Mouse (Mus musculus) cerebellum, adult 11 months (tissue): ENCODE results near the gene Sprr2a3.
"Not testable (repeated sequence)": the region's sequence is repeated elsewhere in the genome, so short reads cannot be mapped to it uniquely, and the experiment has no call there.

ENCODE experiments used
- DNase-seq: peaks from one replicate; pipeline ENCODE4 v3.0.0; 2022

The Sprr2a3 gene

DNA sequence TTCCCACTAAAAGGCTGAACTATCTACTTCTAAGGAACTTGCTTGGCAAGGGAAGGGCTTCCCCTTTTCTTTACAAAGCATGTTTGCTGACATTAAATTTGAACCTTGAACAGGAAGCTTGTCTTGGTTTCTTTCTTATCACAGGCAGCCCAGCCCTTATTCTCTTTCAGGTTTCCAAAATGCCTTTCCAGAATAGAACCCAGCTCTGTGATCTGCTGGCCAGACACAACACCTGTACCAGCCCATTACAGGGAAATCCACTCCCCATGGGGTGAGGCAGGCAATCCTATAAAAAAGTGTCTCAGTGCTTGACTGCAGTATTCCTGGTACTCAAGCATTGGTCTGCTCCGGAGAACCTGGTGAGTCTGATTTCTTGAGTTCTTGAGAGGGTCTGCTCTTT, at the start of gene Sprr2a3:
TSS of gene Sprr2a3 (plus strand) at position 317 of the 400 bp plus-strand sequence.
- not testable (repeated sequence) for DNase-seq

DNA sequence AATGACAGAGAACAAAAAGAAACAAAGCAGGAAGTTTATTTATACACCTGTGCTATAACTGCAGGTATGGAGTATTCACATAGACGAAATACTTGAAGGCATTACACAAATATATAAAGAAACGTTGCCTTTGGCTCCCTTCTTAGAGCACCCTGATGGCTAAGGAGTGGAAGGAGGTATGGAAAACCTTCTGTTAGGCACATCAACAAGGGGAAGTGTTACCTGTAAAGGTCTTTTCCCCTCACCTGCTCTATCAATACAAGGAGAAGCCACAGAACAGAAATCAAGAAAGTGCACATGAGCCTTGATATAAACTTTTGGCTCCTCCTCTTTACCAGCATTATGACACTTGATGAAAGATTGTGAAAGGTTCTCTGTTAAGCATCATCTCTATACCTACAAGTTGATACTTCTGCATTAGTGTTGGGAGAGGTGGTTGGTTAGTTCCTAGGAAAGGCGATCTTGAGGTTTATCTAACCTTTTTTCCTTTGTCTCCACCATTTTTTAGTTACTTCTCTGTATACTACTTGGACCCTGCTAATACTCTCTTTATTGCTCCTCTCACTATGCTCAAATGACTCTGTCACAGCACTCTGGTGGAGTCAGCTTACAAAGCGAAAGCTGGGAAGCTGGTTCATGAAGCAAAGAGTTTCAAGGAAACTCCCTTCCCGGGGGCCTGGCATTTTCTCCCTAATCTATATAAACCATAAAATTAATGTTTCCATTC, 48.6 kb upstream of the Sprr2a3 start:
- not testable (repeated sequence) for DNase-seq

DNA sequence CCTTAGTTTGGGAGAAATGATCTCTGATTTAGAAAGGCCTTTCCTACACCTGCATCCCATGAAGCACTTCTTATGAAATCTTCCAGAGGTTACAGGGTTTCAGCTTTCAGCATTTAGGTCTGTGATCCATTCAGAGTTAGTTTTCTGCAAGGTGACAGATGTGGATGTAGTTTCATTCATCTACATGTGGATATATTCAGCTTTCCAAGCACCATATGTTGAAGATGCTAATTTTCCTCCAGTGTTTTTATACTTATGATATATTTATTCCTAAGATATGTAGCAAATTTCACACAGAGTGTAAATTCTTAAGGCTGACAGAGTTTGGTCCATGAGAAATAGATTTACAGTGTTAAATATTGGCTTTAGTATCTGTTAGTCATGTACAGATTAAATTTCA, 46.5 kb upstream of the Sprr2a3 start:
- DNase-seq, result not testable (repeated sequence)

DNA sequence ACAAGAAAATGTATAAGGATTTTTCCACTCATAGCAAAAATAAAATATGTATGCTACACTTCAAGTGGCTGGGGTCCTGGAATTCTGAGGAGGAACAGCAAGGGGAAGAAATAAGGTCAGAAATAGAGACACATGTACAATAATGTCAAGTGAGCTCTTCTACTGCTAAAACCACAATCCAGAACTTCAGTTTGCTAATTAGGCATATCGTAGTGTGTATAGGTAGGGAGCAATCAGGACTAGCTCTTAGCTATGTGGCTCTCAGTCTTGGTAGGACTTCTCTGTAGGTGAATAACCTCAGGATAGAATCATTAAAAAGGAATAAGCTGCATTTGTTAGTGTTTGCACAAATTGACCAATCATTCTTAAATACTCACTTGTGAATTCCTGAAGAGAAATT, 46.0 kb upstream of the Sprr2a3 start:
- DNase-seq, result not testable (repeated sequence)

DNA sequence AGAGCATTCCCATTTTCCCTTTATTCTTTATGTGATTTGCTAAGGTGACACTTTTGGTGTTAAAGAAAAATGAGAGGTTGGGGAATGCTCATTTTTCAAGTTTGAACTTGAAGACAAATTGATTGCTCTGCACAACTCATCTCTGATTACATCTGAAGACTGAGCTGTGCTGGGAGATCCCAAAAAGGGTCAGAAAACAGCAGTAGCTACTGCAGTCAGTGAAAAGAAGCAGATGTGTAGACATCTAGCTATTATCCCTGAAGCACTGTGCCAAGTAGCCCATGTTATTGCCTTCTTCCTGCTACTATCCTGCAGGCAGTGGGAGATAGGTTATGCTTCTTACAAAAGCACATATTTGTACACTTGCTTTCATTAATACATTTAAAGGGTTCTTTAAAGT, 40.4 kb upstream of the Sprr2a3 start:
- DNase-seq, result not testable (repeated sequence)

DNA sequence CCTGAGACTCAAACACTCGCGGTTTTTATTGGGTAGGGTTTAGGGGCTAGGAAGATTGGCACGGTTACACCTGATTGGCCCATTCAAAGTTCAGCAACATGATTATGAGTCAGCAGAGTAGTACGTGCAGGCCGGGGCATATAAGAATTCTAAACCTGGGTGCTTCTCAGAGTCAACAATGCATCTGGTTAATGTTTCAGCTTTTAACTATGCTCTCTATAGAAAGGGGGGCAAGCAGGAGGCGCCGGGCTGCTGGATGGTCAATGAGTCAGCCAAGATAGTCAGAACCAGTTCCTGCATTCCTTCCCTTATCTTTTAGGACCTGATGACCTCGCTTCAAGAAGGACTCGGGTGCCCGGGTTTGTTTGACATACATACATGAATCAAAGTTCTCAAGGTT, 39.0 kb upstream of the Sprr2a3 start:
- DNase-seq, result not testable (repeated sequence)

DNA sequence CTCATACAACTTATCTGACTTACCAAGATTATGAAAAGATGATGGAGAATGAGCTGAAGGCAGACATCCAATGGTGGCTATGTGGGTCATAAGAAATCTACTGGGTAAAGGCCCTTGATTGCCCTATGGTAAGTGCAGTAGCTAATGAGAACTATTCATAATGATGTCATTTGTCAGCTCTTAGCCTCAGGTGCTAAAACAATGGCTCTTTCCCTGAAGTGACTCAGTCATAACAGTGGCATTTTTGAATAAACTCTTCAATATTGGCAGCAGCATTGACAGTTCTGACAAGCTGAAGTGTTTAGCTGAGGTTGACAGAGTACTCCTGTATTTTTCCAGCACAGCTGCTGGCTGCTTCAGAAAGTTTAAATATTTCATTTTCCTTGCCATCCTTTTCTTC, 36.7 kb upstream of the Sprr2a3 start:
- not testable (repeated sequence) for DNase-seq

DNA sequence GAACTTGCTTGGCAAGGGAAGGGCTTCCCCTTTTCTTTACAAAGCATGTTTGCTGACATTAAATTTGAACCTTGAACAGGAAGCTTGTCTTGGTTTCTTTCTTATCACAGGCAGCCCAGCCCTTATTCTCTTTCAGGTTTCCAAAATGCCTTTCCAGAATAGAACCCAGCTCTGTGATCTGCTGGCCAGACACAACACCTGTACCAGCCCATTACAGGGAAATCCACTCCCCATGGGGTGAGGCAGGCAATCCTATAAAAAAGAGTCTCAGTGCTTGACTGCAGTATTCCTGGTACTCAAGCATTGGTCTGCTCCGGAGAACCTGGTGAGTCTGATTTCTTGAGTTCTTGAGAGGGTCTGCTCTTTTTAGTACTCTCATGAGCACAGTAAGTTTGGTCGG, 34.8 kb upstream of the Sprr2a3 start:
- DNase-seq, result not testable (repeated sequence)

DNA sequence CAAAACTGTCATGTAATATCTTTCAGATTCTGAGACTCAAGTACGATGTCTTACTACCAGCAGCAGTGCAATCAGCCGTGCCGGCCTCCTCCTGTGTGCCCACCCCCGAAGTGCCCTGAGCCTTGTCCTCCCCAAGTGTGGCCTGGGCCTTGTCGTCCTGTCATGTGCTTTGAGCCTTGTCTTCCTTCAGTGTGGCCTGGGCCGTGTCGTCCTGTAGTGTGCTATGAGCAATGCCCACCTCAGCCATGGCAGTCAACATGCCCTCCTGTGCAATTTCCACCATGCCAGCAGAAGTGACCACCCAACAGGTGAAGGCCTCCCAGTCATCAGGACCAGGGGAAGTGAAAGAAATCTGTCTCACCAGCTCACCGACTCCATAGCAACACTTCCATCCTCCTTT, 31.4 kb upstream of the Sprr2a3 start:
- not testable (repeated sequence) for DNase-seq

DNA sequence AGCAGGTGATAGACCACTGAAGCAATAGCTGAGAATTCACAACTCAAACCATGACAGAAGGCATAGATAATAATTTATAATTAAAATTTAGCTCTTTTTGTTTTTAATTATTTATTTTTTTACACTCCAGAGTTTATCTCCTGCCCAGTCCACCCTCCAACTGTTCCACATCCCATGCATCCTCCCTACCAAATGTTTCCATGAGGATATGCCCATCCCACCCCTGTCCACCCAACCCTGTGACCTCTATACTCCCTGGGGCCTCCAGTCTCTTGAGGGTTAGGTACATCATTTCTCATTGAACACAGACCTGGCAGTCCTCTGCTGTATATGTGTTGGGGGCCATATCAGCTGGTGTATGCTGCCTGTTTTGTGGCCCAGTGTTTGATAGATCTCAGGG, 26.7 kb upstream of the Sprr2a3 start:
- DNase-seq, result not testable (repeated sequence)

DNA sequence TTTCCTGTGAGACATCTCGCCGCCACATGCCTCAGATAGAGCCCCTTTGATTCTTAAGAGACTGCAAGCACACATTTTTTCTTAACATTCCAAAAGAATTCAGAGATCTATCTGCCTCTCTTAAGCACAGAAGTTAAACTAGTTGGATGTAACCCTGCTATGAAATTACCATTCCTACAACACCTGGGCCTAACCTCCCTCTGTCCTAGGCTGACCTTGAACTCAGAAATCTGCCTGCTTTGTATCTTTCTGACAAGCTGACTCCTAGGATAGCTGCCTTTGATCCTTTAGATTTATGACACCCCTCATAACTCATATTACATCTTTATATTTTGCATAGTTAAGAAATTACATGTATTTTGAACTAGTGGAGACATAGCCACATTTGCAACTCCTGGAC, 21.8 kb upstream of the Sprr2a3 start:
- DNase-seq, result not testable (repeated sequence)

DNA sequence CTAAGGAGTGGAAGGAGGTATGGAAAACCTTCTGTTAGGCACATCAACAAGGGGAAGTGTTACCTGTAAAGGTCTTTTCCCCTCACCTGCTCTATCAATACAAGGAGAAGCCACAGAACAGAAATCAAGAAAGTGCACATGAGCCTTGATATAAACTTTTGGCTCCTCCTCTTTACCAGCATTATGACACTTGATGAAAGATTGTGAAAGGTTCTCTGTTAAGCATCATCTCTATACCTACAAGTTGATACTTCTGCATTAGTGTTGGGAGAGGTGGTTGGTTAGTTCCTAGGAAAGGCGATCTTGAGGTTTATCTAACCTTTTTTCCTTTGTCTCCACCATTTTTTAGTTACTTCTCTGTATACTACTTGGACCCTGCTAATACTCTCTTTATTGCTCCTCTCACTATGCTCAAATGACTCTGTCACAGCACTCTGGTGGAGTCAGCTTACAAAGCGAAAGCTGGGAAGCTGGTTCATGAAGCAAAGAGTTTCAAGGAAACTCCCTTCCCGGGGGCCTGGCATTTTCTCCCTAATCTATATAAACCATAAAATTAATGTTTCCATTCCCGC, 13.7 kb upstream of the Sprr2a3 start:
- not testable (repeated sequence) for DNase-seq

DNA sequence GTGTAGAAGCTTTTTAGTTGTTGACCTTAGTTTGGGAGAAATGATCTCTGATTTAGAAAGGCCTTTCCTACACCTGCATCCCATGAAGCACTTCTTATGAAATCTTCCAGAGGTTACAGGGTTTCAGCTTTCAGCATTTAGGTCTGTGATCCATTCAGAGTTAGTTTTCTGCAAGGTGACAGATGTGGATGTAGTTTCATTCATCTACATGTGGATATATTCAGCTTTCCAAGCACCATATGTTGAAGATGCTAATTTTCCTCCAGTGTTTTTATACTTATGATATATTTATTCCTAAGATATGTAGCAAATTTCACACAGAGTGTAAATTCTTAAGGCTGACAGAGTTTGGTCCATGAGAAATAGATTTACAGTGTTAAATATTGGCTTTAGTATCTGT, 11.7 kb upstream of the Sprr2a3 start:
- DNase-seq, result not testable (repeated sequence)

DNA sequence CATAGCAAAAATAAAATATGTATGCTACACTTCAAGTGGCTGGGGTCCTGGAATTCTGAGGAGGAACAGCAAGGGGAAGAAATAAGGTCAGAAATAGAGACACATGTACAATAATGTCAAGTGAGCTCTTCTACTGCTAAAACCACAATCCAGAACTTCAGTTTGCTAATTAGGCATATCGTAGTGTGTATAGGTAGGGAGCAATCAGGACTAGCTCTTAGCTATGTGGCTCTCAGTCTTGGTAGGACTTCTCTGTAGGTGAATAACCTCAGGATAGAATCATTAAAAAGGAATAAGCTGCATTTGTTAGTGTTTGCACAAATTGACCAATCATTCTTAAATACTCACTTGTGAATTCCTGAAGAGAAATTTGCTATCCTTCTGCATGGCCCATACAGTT, 11.2 kb upstream of the Sprr2a3 start:
- not testable (repeated sequence) for DNase-seq

DNA sequence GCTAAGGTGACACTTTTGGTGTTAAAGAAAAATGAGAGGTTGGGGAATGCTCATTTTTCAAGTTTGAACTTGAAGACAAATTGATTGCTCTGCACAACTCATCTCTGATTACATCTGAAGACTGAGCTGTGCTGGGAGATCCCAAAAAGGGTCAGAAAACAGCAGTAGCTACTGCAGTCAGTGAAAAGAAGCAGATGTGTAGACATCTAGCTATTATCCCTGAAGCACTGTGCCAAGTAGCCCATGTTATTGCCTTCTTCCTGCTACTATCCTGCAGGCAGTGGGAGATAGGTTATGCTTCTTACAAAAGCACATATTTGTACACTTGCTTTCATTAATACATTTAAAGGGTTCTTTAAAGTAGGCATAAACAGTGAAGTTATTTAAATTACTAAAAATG, 5.6 kb upstream of the Sprr2a3 start:
- not testable (repeated sequence) for DNase-seq

DNA sequence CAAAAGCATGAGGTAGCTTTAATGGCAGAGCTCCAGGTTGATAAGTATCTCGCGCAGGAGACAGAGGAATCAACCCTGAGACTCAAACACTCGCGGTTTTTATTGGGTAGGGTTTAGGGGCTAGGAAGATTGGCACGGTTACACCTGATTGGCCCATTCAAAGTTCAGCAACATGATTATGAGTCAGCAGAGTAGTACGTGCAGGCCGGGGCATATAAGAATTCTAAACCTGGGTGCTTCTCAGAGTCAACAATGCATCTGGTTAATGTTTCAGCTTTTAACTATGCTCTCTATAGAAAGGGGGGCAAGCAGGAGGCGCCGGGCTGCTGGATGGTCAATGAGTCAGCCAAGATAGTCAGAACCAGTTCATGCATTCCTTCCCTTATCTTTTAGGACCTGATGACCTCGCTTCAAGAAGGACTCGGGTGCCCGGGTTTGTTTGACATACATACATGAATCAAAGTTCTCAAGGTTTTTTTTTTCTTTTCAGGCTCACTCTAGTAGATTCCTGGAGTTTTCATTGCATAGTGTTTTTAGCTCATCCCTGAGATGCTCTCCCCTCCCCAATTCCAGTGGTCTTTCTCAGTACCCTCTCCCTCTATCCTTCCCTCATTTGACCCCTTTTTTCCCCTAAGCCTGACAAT, 4.1 kb upstream of the Sprr2a3 start:
- not testable (repeated sequence) for DNase-seq

DNA sequence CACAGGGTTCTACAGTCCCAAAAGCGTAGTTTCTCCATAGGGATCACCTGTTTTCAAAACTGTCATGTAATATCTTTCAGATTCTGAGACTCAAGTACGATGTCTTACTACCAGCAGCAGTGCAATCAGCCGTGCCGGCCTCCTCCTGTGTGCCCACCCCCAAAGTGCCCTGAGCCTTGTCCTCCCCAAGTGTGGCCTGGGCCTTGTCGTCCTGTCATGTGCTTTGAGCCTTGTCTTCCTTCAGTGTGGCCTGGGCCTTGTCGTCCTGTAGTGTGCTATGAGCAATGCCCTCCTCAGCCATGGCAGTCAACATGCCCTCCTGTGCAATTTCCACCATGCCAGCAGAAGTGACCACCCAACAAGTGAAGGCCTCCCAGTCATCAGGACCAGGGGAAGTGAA, 3.3 kb downstream of the Sprr2a3 start:
- not testable (repeated sequence) for DNase-seq

DNA sequence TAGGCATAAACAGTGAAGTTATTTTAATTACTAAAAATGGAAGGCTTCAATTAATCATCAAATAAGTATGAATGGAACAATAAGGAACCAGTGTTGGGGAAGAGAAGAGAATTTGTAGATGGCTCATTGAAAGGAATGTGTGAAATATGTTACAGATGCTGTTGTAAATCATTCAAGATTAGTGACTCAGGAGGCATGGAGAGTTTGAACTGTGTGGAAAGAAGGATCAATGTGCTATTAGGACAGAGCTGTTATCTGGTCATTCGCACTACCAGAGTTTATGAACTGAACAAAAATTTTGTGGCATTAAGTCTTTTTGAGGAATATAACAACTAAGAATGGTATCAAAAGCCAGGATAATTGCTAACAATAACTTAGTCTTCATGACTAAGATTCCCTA, 22.2 kb downstream of the Sprr2a3 start:
- no peak for DNase-seq

DNA sequence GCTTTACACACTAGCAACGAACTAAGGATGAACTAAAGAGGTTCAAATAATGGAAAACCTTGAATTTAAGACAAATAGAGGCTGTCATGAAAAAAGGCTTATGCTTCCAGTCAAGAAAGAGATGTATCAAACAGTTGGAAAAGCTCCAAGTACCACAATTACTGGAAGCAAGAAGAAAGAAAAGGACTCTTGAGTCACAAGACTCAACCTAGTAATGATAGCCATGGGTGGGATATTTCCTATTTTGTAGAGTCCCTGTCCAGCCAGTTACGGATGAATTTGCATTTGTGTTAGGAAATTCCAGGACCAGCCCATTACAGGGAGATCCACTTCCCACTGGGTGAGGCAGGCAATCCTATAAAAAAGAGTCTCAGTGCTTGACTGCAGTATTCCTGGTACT, 31.1 kb downstream of the Sprr2a3 start, which contains the start of gene Sprr2b:
TSS of gene Sprr2b (plus strand) at position 301 of the 400 bp plus-strand sequence.
- no peak for DNase-seq

DNA sequence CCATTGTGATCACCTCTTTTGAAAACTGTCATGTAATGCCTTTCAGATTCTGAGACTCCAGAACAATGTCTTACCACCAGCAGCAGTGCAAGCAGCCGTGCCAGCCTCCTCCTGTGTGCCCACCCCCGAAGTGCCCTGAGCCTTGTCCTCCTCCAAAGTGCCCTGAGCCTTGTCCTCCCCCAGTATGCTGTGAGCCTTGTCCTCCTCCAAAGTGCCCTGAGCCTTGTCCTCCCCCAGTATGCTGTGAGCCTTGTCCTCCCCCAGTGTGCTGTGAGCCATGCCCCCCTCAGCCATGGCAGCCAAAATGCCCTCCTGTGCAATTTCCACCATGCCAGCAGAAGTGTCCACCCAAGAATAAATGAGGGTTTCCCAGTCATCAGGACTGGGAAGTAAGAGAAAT, 32.2 kb downstream of the Sprr2a3 start:
- DNase-seq, result no peak

DNA sequence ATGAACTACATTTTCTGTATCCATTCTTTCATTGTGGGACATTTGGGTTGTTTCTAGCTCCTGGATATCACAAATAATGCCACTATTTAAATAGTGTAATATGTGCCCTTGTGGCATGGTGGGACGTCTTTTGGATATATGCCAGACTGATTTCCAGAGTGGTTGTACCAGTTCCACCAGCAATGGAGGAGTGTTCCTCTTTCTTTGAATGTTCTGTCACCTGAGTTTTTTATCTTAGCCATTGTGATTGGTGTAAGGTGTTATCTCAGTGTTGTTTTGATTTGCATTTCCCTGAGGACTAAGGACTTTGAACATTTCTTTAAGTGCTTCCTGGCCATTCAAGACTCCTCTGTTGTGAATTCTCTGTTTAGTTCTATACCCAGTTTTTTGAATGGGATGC, 51.1 kb downstream of the Sprr2a3 start:
- no peak for DNase-seq

DNA sequence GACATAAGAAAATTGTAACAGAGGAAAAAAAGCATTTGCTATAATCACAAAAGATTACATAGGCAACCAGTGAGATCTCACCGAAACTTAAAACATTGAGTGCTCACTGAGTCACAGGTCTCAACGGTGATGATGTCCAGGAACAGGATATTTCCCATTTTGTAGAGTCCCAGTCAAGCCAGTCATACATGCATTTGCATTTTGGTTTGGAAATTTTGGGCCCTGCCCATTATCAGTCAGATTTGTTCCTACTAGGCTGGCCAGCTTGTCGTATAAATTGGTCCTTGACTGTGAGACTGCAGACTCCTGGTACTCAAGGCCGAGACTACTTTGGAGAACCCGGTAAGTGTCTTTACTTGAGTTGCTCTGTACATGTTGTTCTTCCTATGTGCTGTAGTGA, 53.6 kb downstream of the Sprr2a3 start, which contains the start of gene Sprr2d:
TSS of gene Sprr2d (plus strand) at position 301 of the 400 bp plus-strand sequence.
- DNase-seq, result no peak
